Mouse (Mus musculus): ENCODE measurements around the gene Gm3424.
"Not testable (repeated sequence)": the region's sequence is repeated elsewhere in the genome, so short reads cannot be mapped to it uniquely, and the experiment has no call there.

Gm3424 gene

GRCm38 (mm10) chr14:5830229-5830628 is at the start of gene Gm3424:
Gm3424 (minus strand) TSS chr14:5830329.
- in situ Hi-C loops (cut with MboI, MseI), result not testable (repeated sequence)

- in situ Hi-C loops (cut with MboI, MseI), result loop anchor here (5.0 kb wide), 2 partner anchors 83 to 1688 kb away; partner anchors contain the start of genes Gm3248 and Gm3558
Observed at GRCm38 (mm10) chr14:5879791-5880190, 49.7 kb upstream of the Gm3424 start.

GRCm38 (mm10) chr14:5879136-5879535 is 49.0 kb upstream of the Gm3424 start:
- in situ Hi-C loops (cut with MboI, MseI), result loop anchor here (5.0 kb wide), 1 partner anchor 1688 kb away; the partner anchor contains the start of gene Gm3558

GRCm38 (mm10) chr14:5855911-5856310 is 25.8 kb upstream of the Gm3424 start:
- in situ Hi-C loops (cut with MboI, MseI), result loop anchor here (25.0 kb wide), 1 partner anchor 369 kb away; the partner anchor contains the start of genes Gm3187 and Gm8246

GRCm38 (mm10) chr14:5812699-5813356 is 17.3 kb downstream of the Gm3424 start:
- in situ Hi-C loops (cut with MboI, MseI), result not testable (repeated sequence)

GRCm38 (mm10) chr14:5807882-5808281 is 22.2 kb downstream of the Gm3424 start, which contains the start of gene Gm3383:
Gm3383 (minus strand) TSS chr14:5807982.
- in situ Hi-C loops (cut with MboI, MseI), result not testable (repeated sequence)
